Mouse (Mus musculus): Measurements from ENCODE around the gene Hnrnpl. TPM values are rescaled to one million over a fixed set of nuclear protein-coding genes. Genes with fewer than 3 reads are reported as not detected.

Gene Hnrnpl
- polyA plus RNA-seq (2015; fragmentation: Nextera tagmentation; extraction: Ambion mirVana) = 152 and 158 TPM in 2 replicates

GRCm38 (mm10) chr7:28808221-28808941 lies at the start of gene Hnrnpl:
TSS of gene Hnrnpl (plus strand) at chr7:28808541.
- Histone ChIP-seq H3K9me3 (replicated peaks) (no peaks in the 10 kb centered on the region), H3K4me1 (replicated peaks) (peaks cover 34% of the 10 kb centered on the region), H3K4me3 (peak within 1 kb of the TSS; percentile 92), H3K4me2 (peak within 1 kb of the TSS; percentile 88), H3K36me3 (peaks cover 10% of the 10 kb centered on the region), H3K27me3 (no peaks in the 10 kb centered on the region), H3K27ac (peak within 1 kb of the TSS; percentile 100), H3K9ac (peak within 1 kb of the TSS; percentile 97)
- WGBS = 2% methylated on average over 35 of the region's 35 CpGs
- ATAC-seq (replicated peaks; ENCODE audit: insufficient number of reproducible peaks, insufficient read depth, low FRiP score, low read depth) = peak; percentile 17

GRCm38 (mm10) chr7:28758623-28759022 lies 49.7 kb upstream of the Hnrnpl start:
- Histone ChIP-seq H3K9me3 (replicated peaks) (no peaks in the 10 kb centered on the region), H3K36me3 (peaks cover 20% of the 10 kb centered on the region), H3K27me3 (peaks cover 18% of the 10 kb centered on the region), H3K9ac (no peak overlapping the region), H3K4me3 (no peak overlapping the region), H3K4me1 (replicated peaks) (peaks cover 5% of the 10 kb centered on the region), H3K27ac (no peak overlapping the region), H3K4me2 (no peak overlapping the region)
- 82% methylated on average over 13 of the region's 13 CpGs for WGBS
- no peak for ATAC-seq (replicated peaks; ENCODE audit: insufficient number of reproducible peaks, insufficient read depth, low FRiP score, low read depth)

DNA sequence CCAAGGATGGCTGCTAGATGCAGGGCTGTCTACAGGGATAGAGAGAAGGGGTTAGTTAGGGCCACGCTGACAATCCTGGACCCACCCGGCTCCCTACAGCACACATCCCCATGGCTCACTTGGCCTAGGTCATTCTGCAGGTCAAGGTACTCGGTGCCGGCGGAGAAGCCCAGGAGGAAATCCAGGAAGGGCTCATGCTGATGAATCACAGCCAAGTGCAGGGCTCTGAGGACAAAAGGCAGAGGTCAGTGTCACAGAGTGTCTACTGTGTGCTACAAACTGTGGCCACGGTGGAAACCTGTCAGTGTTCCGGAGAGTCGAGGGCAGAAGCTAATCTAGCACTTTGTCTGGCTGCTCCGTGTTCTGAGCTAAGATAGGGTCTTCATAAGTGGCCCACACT lies 46.4 kb upstream of the Hnrnpl start:
- Histone ChIP-seq H3K9me3 (replicated peaks) (no peaks in the 10 kb centered on the region), H3K27me3 (peaks cover 3% of the 10 kb centered on the region), H3K27ac (no peak overlapping the region), H3K36me3 (peaks cover 20% of the 10 kb centered on the region), H3K9ac (no peak overlapping the region), H3K4me3 (no peak overlapping the region), H3K4me1 (replicated peaks) (peaks cover 12% of the 10 kb centered on the region), H3K4me2 (no peak overlapping the region)
- 77% methylated on average over 9 of the region's 9 CpGs for WGBS
- ATAC-seq (replicated peaks; ENCODE audit: insufficient number of reproducible peaks, insufficient read depth, low FRiP score, low read depth) = no peak

- Histone ChIP-seq H3K9ac (no peak overlapping the region), H3K4me1 (replicated peaks) (peaks cover 23% of the 10 kb centered on the region), H3K36me3 (peaks cover 16% of the 10 kb centered on the region), H3K4me3 (peak overlapping the region; percentile 85), H3K27ac (no peak overlapping the region), H3K4me2 (peak overlapping the region; percentile 78), H3K9me3 (replicated peaks) (no peaks in the 10 kb centered on the region), H3K27me3 (no peaks in the 10 kb centered on the region)
- 71% methylated on average over 6 of the region's 6 CpGs for WGBS
- no peak for ATAC-seq (replicated peaks; ENCODE audit: insufficient number of reproducible peaks, insufficient read depth, low FRiP score, low read depth)
Measured at GRCm38 (mm10) chr7:28765211-28765610, 43.1 kb upstream of the Hnrnpl start.

- ATAC-seq (replicated peaks; ENCODE audit: insufficient number of reproducible peaks, insufficient read depth, low FRiP score, low read depth) = peak; percentile 98
- Histone ChIP-seq H3K4me1 (replicated peaks) (peaks cover 23% of the 10 kb centered on the region), H3K9ac (peak within 1 kb of the TSS; percentile 73), H3K27ac (0 out of 2 replicates have a peak within 1 kb of the TSS, but pooled peaks have one; percentile 31), H3K36me3 (peaks cover 4% of the 10 kb centered on the region), H3K4me3 (peak within 1 kb of the TSS; percentile 85), H3K27me3 (no peaks in the 10 kb centered on the region), H3K9me3 (replicated peaks) (no peaks in the 10 kb centered on the region), H3K4me2 (peak within 1 kb of the TSS; percentile 78)
- WGBS = under 1% methylated on average over 45 of the region's 45 CpGs
Measured at GRCm38 (mm10) chr7:28766173-28766879, 42.0 kb upstream of the Hnrnpl start, which contains the start of gene Sirt2. TSS of gene Sirt2 (plus strand) at chr7:28766735.

DNA sequence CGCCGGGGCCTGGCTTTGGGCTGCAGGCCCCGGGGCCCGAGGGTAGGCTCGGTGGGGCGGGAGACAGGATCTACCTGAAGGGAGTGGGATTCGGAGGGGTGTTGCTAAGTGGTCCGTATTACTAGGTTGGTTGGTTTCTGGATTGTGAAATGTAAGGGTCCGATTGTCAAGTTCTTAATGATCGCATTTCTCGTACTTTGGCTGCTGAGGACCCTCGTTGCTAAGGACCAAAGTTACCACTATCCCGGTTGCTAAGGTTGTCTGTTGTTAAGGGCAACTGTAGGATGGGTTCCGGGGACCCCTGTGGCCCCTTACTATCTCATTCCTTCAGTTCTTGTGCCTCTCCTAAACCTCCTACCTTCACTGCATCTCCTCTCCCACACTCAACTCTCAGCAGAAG lies 41.4 kb upstream of the Hnrnpl start:
- 5% methylated on average over 14 of the region's 14 CpGs for WGBS
- ATAC-seq (replicated peaks; ENCODE audit: insufficient number of reproducible peaks, insufficient read depth, low FRiP score, low read depth) = no peak
- H3K36me3 ChIP-seq = no peaks in the 10 kb centered on the region; the same call in 1 of the 2 replicates
- H3K4me3 ChIP-seq = peak overlapping the region; percentile 85
- peak overlapping the region; percentile 68 for H3K9ac ChIP-seq
- no peaks in the 10 kb centered on the region for H3K27me3 ChIP-seq
- no peak overlapping the region for H3K27ac ChIP-seq
- H3K4me1 ChIP-seq (replicated peaks) = peaks cover 25% of the 10 kb centered on the region
- H3K9me3 ChIP-seq (replicated peaks) = no peaks in the 10 kb centered on the region
- H3K4me2 ChIP-seq = peak overlapping the region; percentile 62

GRCm38 (mm10) chr7:28767462-28767965 lies 40.8 kb upstream of the Hnrnpl start, which contains the start of gene Nfkbib:
TSS of gene Nfkbib (minus strand) at chr7:28767512.
- no peak within 1 kb of the TSS for H3K27ac ChIP-seq
- ATAC-seq (replicated peaks; ENCODE audit: insufficient number of reproducible peaks, insufficient read depth, low FRiP score, low read depth) = no peak
- WGBS = 69% methylated on average over 7 of the region's 7 CpGs
- H3K4me1 ChIP-seq (replicated peaks) = peaks cover 27% of the 10 kb centered on the region
- H3K36me3 ChIP-seq = no peaks in the 10 kb centered on the region; the same call in 1 of the 2 replicates
- H3K4me2 ChIP-seq = peak within 1 kb of the TSS; percentile 78
- H3K4me3 ChIP-seq = peak within 1 kb of the TSS; percentile 85
- peak within 1 kb of the TSS; percentile 73 for H3K9ac ChIP-seq
- no peaks in the 10 kb centered on the region for H3K9me3 ChIP-seq (replicated peaks)
- H3K27me3 ChIP-seq = no peaks in the 10 kb centered on the region

GRCm38 (mm10) chr7:28769414-28769958 lies 38.9 kb upstream of the Hnrnpl start:
- WGBS = 91% methylated on average over 9 of the region's 9 CpGs
- Histone ChIP-seq H3K27ac (no peak overlapping the region), H3K9me3 (replicated peaks) (no peaks in the 10 kb centered on the region), H3K36me3 (no peaks in the 10 kb centered on the region), H3K9ac (no peak overlapping the region), H3K4me2 (no peak overlapping the region), H3K27me3 (no peaks in the 10 kb centered on the region), H3K4me3 (no peak overlapping the region), H3K4me1 (replicated peaks) (peaks cover 27% of the 10 kb centered on the region)
- ATAC-seq (replicated peaks; ENCODE audit: insufficient number of reproducible peaks, insufficient read depth, low FRiP score, low read depth) = no peak

DNA sequence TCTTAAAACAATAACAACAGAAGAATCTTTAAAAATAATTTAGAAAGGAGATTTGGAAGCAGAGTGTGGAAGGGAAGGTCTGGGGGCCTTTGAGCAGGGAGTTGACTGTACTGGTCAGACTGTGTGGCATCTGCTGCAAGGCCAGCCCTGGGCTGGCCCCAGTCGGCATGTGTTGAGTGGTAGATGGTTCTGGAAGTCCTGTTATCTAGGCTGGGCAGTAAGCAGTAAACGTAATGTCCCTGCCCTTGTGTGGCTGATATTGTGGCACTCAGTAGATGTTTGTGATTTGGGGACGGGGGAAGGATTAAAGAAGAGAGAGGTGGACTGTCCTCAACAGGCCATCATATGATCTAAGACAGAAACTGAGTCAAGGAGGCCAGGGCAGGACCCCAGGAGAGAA lies 38.0 kb upstream of the Hnrnpl start:
- no peak overlapping the region for H3K4me3 ChIP-seq
- H3K9me3 ChIP-seq (replicated peaks) = no peaks in the 10 kb centered on the region
- no peak overlapping the region for H3K4me2 ChIP-seq
- H3K36me3 ChIP-seq = no peaks in the 10 kb centered on the region
- no peak overlapping the region for H3K9ac ChIP-seq
- H3K27ac ChIP-seq = no peak overlapping the region
- no peak for ATAC-seq (replicated peaks; ENCODE audit: insufficient number of reproducible peaks, insufficient read depth, low FRiP score, low read depth)
- peaks cover 22% of the 10 kb centered on the region for H3K4me1 ChIP-seq (replicated peaks)
- WGBS = 80% methylated on average over 3 of the region's 3 CpGs
- no peaks in the 10 kb centered on the region for H3K27me3 ChIP-seq

DNA sequence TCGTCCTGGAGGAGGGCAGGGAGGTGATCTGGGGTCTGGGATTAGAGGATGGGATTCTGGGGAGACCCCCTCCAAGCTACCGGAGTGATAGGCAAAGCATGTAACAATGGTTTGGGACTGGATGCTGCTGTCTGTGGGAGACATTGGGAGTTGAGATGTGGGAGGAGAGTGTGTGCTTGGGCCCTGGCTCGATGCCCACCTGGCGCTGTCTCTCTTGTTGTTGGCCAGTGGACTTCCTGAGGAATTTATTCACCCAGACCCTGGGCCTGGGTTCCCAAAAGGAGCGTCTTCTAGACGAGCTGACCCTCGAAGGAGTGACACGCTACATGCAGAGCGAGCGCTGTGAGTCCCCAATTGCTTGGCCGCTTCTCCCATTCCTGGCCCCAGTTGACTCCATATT lies 36.5 kb upstream of the Hnrnpl start:
- H3K27me3 ChIP-seq = no peaks in the 10 kb centered on the region
- 85% methylated on average over 11 of the region's 11 CpGs for WGBS
- H3K4me3 ChIP-seq = no peak overlapping the region
- peaks cover 15% of the 10 kb centered on the region for H3K4me1 ChIP-seq (replicated peaks)
- ATAC-seq (replicated peaks; ENCODE audit: insufficient number of reproducible peaks, insufficient read depth, low FRiP score, low read depth) = no peak
- H3K4me2 ChIP-seq = no peak overlapping the region
- H3K9ac ChIP-seq = no peak overlapping the region
- no peaks in the 10 kb centered on the region for H3K36me3 ChIP-seq
- no peak overlapping the region for H3K27ac ChIP-seq
- no peaks in the 10 kb centered on the region for H3K9me3 ChIP-seq (replicated peaks)

DNA sequence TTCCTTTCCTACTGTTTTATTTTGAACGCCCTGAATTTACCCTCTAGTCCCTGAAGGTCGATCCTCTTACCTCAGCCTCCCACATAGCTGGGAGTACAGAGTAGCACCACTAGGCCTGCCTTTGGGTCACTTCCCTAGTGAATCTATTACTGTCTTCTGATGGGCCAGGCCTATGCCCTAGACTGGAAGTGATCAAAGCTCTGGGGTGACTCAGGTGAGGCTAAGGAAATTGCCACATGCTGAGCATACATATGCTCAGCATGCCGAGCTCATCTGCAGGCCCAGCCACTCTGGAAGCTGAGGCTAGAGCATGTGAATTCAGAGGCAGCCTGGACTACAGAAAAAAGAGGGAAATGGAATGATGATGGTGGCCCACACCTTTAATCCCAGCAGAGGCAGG lies 35.2 kb upstream of the Hnrnpl start:
- Histone ChIP-seq H3K4me1 (replicated peaks) (0 out of 2 replicates have a peak, but pooled peaks cover 4% of the 10 kb centered on the region), H3K27me3 (no peaks in the 10 kb centered on the region), H3K4me2 (no peak overlapping the region), H3K27ac (no peak overlapping the region), H3K4me3 (no peak overlapping the region), H3K9me3 (replicated peaks) (no peaks in the 10 kb centered on the region), H3K36me3 (0 out of 2 replicates have a peak, but pooled peaks cover 4% of the 10 kb centered on the region), H3K9ac (no peak overlapping the region)
- 49% methylated on average over 3 of the region's 3 CpGs for WGBS
- no peak for ATAC-seq (replicated peaks; ENCODE audit: insufficient number of reproducible peaks, insufficient read depth, low FRiP score, low read depth)

All from heart, embryonic 15.5 days (tissue).